Mouse (Mus musculus) neural tube, embryonic 11.5 days (tissue): ENCODE measurements at regions not wholly inside any gene's neighbourhood (a gene's known extent, or its start where the extent isn't known, plus 50 kb on each side); places are given as distances from the start of the nearest gene placed in this dataset.

Experiments used
- ATAC-seq: fragments of 200-750 bp; cut with Nextera tagmentation; 2 replicates; pipeline ENCODE4 v1.8.0; 2017; ENCODE audit warnings: moderate number of reproducible peaks, mild to moderate bottlenecking, moderate TSS enrichment, moderate library complexity; ENCODE audit not compliant: insufficient read depth, low FRiP score, low TSS enrichment
- DNase-seq: peaks from one replicate; pipeline ENCODE4 v3.0.0-alpha.2; 2015; ENCODE audit warnings: low spot score
- H3K27ac ChIP-seq: fragments of 300-500 bp; sonication (generic); 2 replicates; pipeline ENCODE4 v1.5.1; 2014; ENCODE audit warnings: low read depth, mild to moderate bottlenecking, low read length
- H3K27me3 ChIP-seq: fragments of 300-500 bp; sonication (generic); 2 replicates; pipeline ENCODE4 v1.6.1; 2014; ENCODE audit warnings: mild to moderate bottlenecking, low read length, mixed read lengths; ENCODE audit not compliant: control insufficient read depth, insufficient read depth
- H3K36me3 ChIP-seq: fragments of 300-500 bp; sonication (generic); 2 replicates; pipeline ENCODE4 v1.6.1; 2014; ENCODE audit warnings: mild to moderate bottlenecking, low read length, moderate library complexity, mixed read lengths; ENCODE audit not compliant: control insufficient read depth, insufficient read depth
- H3K4me1 ChIP-seq: fragments of 300-500 bp; sonication (generic); 2 replicates; pipeline ENCODE4 v1.6.1; 2014; ENCODE audit warnings: low read length, mixed read lengths; ENCODE audit not compliant: control insufficient read depth, insufficient read depth
- H3K4me2 ChIP-seq: fragments of 300-500 bp; sonication (generic); 2 replicates; pipeline ENCODE4 v1.6.1; 2014; ENCODE audit warnings: low read depth, mild to moderate bottlenecking, moderate library complexity
- H3K4me3 ChIP-seq: fragments of 300-500 bp; sonication (generic); 2 replicates; pipeline ENCODE4 v1.5.1; 2014; ENCODE audit warnings: low read depth, low read length
- H3K9ac ChIP-seq: fragments of 300-500 bp; sonication (generic); 2 replicates; pipeline ENCODE4 v1.6.1; 2014; ENCODE audit warnings: mild to moderate bottlenecking, low read length
- H3K9me3 ChIP-seq: fragments of 300-500 bp; sonication (generic); 2 replicates; pipeline ENCODE4 v1.6.1; 2016; ENCODE audit warnings: low read length; ENCODE audit not compliant: control insufficient read depth
- WGBS: fragments of 180-500 bp; shearing (Covaris S2); extraction: QIAGEN DNeasy Blood & Tissue Kit; methylation state at CpG from one replicate; pipeline ENCODE4 v1.1.7; 2014; 5-methylcytosine and 5-hydroxymethylcytosine counted together

- H3K36me3 ChIP-seq = no peaks in the 10 kb centered on the region
- no peaks in the 10 kb centered on the region for H3K9me3 ChIP-seq
- WGBS = 67% methylated on average over 5 of the region's 5 CpGs
- H3K27ac ChIP-seq = no peak overlapping the region
- ATAC-seq (no peak), DNase-seq (no peak)
- H3K4me1 ChIP-seq = no peaks in the 10 kb centered on the region
- H3K27me3 ChIP-seq = no peaks in the 10 kb centered on the region
- no peak overlapping the region for H3K4me3 ChIP-seq
- no peak overlapping the region for H3K4me2 ChIP-seq
- no peak overlapping the region for H3K9ac ChIP-seq
Measured at GRCm38 (mm10) chr8:64438489-64438888, 232.4 kb upstream of the Tll1 start.

GRCm38 (mm10) chr8:64434648-64435047 lies 228.6 kb upstream of the Tll1 start:
- no peaks in the 10 kb centered on the region for H3K36me3 ChIP-seq
- 70% methylated on average over 7 of the region's 7 CpGs for WGBS
- H3K27me3 ChIP-seq = no peaks in the 10 kb centered on the region
- no peak overlapping the region for H3K9ac ChIP-seq
- DNase-seq (no peak), ATAC-seq (no peak)
- H3K9me3 ChIP-seq = no peaks in the 10 kb centered on the region
- no peak overlapping the region for H3K27ac ChIP-seq
- H3K4me3 ChIP-seq = no peak overlapping the region
- no peak overlapping the region for H3K4me2 ChIP-seq
- H3K4me1 ChIP-seq = no peaks in the 10 kb centered on the region

- Histone ChIP-seq H3K9ac (no peak overlapping the region), H3K9me3 (no peaks in the 10 kb centered on the region)
- ATAC-seq = no peak
Measured at GRCm38 (mm10) chr8:64422850-64423214, 216.8 kb upstream of the Tll1 start.

GRCm38 (mm10) chr8:64422200-64422849 lies 216.3 kb upstream of the Tll1 start:
- ATAC-seq (peak; percentile 60; the same call in 1 of the 2 replicates), DNase-seq (no peak)
- H3K4me3 ChIP-seq = no peak overlapping the region
- no peaks in the 10 kb centered on the region for H3K27me3 ChIP-seq
- H3K9me3 ChIP-seq = no peaks in the 10 kb centered on the region
- 41% methylated on average over 8 of the region's 8 CpGs for WGBS
- no peak overlapping the region for H3K27ac ChIP-seq
- H3K4me2 ChIP-seq = no peak overlapping the region
- no peaks in the 10 kb centered on the region for H3K36me3 ChIP-seq
- H3K4me1 ChIP-seq = peaks cover 4% of the 10 kb centered on the region; the same call in 1 of the 2 replicates
- H3K9ac ChIP-seq = no peak overlapping the region

More at GRCm38 (mm10) chr8:64422850-64423214, 216.8 kb upstream of the Tll1 start:
- no peak overlapping the region for H3K27ac ChIP-seq
- DNase-seq = no peak
- no peaks in the 10 kb centered on the region for H3K27me3 ChIP-seq
- no peak overlapping the region for H3K4me2 ChIP-seq
- no peak overlapping the region for H3K4me3 ChIP-seq
- WGBS = 80% methylated on average over 4 of the region's 4 CpGs
- peaks cover 4% of the 10 kb centered on the region; the same call in 1 of the 2 replicates for H3K4me1 ChIP-seq
- H3K36me3 ChIP-seq = no peaks in the 10 kb centered on the region

GRCm38 (mm10) chr8:64421502-64422199 lies 215.6 kb upstream of the Tll1 start:
- Histone ChIP-seq H3K4me2 (no peak overlapping the region), H3K9ac (no peak overlapping the region), H3K27me3 (no peaks in the 10 kb centered on the region), H3K27ac (no peak overlapping the region), H3K4me3 (no peak overlapping the region), H3K4me1 (peaks cover 4% of the 10 kb centered on the region; the same call in 1 of the 2 replicates), H3K9me3 (no peaks in the 10 kb centered on the region), H3K36me3 (no peaks in the 10 kb centered on the region)
- ATAC-seq (0 out of 2 replicates have a peak, but pooled peaks have one; percentile 35), DNase-seq (no peak)
- 72% methylated on average over 6 of the region's 6 CpGs for WGBS

- Histone ChIP-seq H3K36me3 (no peaks in the 10 kb centered on the region), H3K4me3 (no peak overlapping the region), H3K4me2 (no peak overlapping the region), H3K9ac (no peak overlapping the region), H3K27ac (no peak overlapping the region), H3K9me3 (no peaks in the 10 kb centered on the region), H3K4me1 (no peaks in the 10 kb centered on the region), H3K27me3 (no peaks in the 10 kb centered on the region)
- no peak for DNase-seq
- WGBS = 41% methylated on average over 15 of the region's 15 CpGs
- no peak for ATAC-seq
Measured at GRCm38 (mm10) chr8:64412488-64413188, 206.6 kb upstream of the Tll1 start.

- DNase-seq = peak; percentile 23
- Histone ChIP-seq H3K27ac (no peak overlapping the region), H3K36me3 (no peaks in the 10 kb centered on the region), H3K9me3 (no peaks in the 10 kb centered on the region), H3K9ac (no peak overlapping the region), H3K4me3 (no peak overlapping the region), H3K4me2 (no peak overlapping the region), H3K27me3 (no peaks in the 10 kb centered on the region), H3K4me1 (no peaks in the 10 kb centered on the region)
- no peak for ATAC-seq
- 58% methylated on average over 9 of the region's 9 CpGs for WGBS
Measured at GRCm38 (mm10) chr8:64406775-64407490, 200.9 kb upstream of the Tll1 start.

- Histone ChIP-seq H3K9ac (no peak overlapping the region), H3K4me1 (no peaks in the 10 kb centered on the region), H3K4me3 (no peak overlapping the region), H3K27ac (no peak overlapping the region), H3K36me3 (no peaks in the 10 kb centered on the region), H3K27me3 (no peaks in the 10 kb centered on the region), H3K4me2 (no peak overlapping the region), H3K9me3 (no peaks in the 10 kb centered on the region)
- WGBS = 52% methylated on average over 3 of the region's 3 CpGs
- DNase-seq = no peak
- ATAC-seq = no peak
Measured at GRCm38 (mm10) chr8:64399554-64399953, 193.5 kb upstream of the Tll1 start.
